ENCODE assay signal across 7 mouse cellular contexts in genomic region chr6:136550596-136551304, GRCm38 (mm10). TPM values are rescaled to one million over a fixed set of nuclear protein-coding genes. Genes with fewer than 3 reads are reported as not detected.
DNase-seq lines count a peak whose midpoint lies in the region; ATAC-seq lines count a peak whose summit lies in the region.

No protein-coding gene starts in this region.

- ATAC-seq in common myeloid progenitor, adult 5-6 weeks (replicated peaks; ENCODE audit: low read depth, poor library complexity, severe bottlenecking) = peak; percentile 75
- ATAC-seq in hematopoietic stem cell, adult 5-6 weeks (replicated peaks in 1 of 2; ENCODE audit: insufficient read depth in 1 of 2, low FRiP score in 2 of 2, low TSS enrichment in 1 of 2, low read depth in 1 of 2, poor library complexity in 2 of 2, severe bottlenecking in 2 of 2) = peak; percentile 70
- peak; percentile 68 for ATAC-seq in megakaryocyte progenitor cell, adult 5-6 weeks (replicated peaks; ENCODE audit: poor library complexity)

- DNase-seq in thymus, postnatal 0 days (ENCODE audit: low spot score) = peak; percentile 56
- no peak for DNase-seq in thymus, postnatal 25 days
- DNase-seq in gastrocnemius, adult 8-10 months (ENCODE audit: low spot score in 2 of 2) = no peak
- no peak for DNase-seq in gastrocnemius, postnatal 14 days

- intact Hi-C loops in gastrocnemius, postnatal 14 days (cut with DNase I; ENCODE audit: low total_unique reads) = loop anchor here (10.0 kb wide), 1 partner anchor 126 kb away; no protein-coding TSS in a partner anchor

RNA-seq across cellular contexts. Expression of gene Atf7ip, which starts 44.8 kb away (rescaled TPM):
- polyA plus RNA-seq in thymus, postnatal 0 days (2015; fragmentation: Nextera tagmentation; extraction: Ambion mirVana) = 26.5 and 28.5 TPM in 2 replicates
- total RNA-seq in common myeloid progenitor, adult 5-6 weeks (2017) = 72.9 and 86.2 TPM in 2 replicates
- total RNA-seq in hematopoietic stem cell, adult 5-6 weeks (2017) = 59.3 and 112 TPM in 2 replicates
- 83.1 and 106 TPM in 2 replicates for total RNA-seq in megakaryocyte progenitor cell, adult 5-6 weeks (2015)
- 30.1 and 39.4 TPM in 2 replicates for total RNA-seq in megakaryocyte progenitor cell, adult 5-6 weeks (2017)
- total RNA-seq in gastrocnemius, adult 8-10 months (2022) = 10 to 100 TPM; 35.7 to 46.2 (median 42.5) TPM
- 10 to 100 TPM; 32.8 to 51.9 TPM for total RNA-seq in gastrocnemius, postnatal 14 days (2021)
